Mouse (Mus musculus): ENCODE data around the gene Aspn.

Gene Aspn

DNA sequence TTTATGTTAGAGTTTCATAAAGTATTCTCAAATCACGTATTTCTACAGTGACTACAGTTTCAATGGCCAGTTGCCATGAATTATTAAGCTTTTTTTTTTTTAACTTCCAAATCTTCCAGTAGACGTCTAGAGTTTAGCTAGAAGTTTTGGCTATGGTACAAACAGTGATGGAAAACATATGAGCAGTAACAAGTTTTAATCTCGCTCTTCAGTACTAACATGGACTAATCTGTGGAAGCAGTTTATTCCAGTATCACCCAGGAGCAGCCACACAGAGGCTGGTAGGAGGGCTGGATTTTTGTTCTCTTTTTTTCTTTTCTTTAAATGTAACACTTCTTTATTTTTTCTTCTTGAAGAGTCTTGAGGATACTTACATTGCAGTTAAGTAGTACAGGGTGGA is at the start of gene Aspn:
Gene Aspn (plus strand): TSS at position 165 of the 400 bp plus-strand sequence.
- DNase-seq (ENCODE audit: low read depth, low spot score) = no peak

- no peak for DNase-seq (ENCODE audit: low read depth, low spot score)
Measured at GRCm38 (mm10) chr13:49504510-49504909, 39.7 kb upstream of the Aspn start, which contains the start of gene Ecm2. TSS of gene Ecm2 (plus strand) at chr13:49504810.

DNA sequence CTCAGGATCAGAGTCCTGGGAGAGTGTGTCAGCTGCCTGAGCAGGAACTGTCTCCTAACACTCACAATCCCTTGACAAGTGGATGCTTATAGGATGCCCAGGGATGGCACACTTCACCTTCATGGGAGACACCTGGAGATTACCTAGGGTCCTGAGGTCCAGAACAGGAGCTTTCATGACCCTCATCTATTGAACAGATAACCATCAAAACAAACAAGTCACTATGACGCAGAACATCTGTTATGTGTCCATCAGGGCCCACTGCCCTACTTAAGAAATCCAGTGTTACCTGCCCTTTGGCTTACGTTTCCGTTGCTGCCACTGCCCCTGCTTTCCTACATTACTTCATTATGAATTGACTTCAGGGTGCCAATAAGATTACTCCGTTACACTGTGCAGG is 38.5 kb upstream of the Aspn start:
- no peak for DNase-seq (ENCODE audit: low read depth, low spot score)

GRCm38 (mm10) chr13:49507176-49507575 is 37.1 kb upstream of the Aspn start:
- peak; percentile 40 for DNase-seq (ENCODE audit: low read depth, low spot score)

DNA sequence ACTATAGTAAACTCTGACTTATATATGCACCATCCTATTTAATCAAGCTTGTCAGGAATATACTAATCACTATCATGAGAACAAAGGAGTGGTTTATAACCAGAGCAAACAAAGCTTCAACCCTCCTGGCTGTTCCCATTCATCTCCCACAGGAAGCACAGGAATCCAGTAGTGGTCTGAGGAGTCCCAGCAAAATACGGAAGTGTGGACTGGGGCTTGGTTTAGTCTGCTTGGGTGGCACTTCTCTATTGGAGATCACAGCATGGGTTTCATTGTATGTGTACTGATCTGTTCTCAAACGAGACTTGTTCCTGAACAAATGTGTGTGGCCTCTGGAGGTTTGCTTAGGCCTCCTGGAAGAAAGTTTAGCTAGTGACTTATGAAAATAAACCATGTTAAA is 25.5 kb upstream of the Aspn start:
- DNase-seq (ENCODE audit: low read depth, low spot score) = no peak

GRCm38 (mm10) chr13:49526235-49526634 is 18.0 kb upstream of the Aspn start:
- no peak for DNase-seq (ENCODE audit: low read depth, low spot score)

- DNase-seq (ENCODE audit: low read depth, low spot score) = no peak
Measured at GRCm38 (mm10) chr13:49530636-49531035, 13.6 kb upstream of the Aspn start.

DNA sequence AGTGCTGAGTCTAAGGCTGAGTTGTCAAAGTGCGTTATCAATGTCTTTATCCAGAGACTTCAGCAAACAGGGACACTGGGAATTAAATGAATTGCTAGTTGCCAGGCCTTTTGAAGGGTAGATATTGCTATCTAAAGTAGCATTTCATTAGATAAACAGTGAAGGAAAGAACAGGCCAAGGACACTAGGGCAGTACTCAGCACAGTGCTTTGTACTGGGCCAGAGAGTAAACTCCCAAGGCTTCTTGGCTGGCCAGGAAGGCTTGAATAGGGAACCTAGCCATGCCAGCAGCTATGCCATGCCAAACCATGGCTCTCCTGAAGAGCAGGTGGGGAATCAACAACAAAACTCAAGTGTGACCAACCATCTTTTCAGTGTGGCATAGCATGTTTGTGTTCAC is 7.3 kb upstream of the Aspn start:
- DNase-seq (ENCODE audit: low read depth, low spot score) = no peak

GRCm38 (mm10) chr13:49538693-49539092 is 5.5 kb upstream of the Aspn start:
- no peak for DNase-seq (ENCODE audit: low read depth, low spot score)

DNA sequence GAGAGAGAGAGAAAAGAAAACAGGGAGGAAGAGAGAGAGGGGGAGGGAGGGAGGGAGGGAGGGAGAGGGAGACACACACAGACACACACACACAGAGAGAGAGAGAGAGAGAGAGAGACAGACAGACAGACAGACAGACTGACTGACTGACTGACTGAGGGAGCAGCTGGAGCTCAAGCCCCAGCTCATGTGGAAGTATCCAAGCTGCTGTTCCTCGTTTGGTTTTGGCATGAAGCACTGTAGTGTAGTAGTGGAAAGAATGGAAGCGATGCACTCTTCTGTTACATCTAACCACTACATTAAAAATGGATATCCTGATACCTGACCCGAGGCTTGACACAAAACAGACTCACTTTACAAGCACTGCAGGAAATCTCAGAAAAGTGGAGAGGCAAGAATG is 1.4 kb downstream of the Aspn start:
- no peak for DNase-seq (ENCODE audit: low read depth, low spot score)

GRCm38 (mm10) chr13:49546517-49546916 is 2.3 kb downstream of the Aspn start:
- no peak for DNase-seq (ENCODE audit: low read depth, low spot score)

- DNase-seq (ENCODE audit: low read depth, low spot score) = no peak
Measured at GRCm38 (mm10) chr13:49547563-49548150, 3.4 kb downstream of the Aspn start.

DNA sequence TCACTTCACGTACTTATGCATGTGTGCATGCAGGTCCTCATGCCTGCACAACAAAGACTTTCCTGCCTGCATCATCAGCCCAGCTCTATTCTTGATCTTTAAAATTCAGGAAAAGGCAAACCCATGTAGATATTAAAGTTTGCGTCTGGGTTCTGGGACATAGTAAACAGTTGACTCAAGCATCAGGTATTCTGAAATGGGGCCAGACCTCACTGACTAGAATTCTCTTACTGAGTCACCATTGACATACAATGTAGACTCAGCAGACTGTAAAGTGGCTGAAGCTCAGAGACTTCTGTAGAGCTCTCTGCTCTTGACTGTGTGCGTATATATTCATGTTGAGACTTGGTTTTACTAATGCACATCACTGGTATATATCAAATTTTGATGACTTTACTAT is 5.4 kb downstream of the Aspn start:
- DNase-seq (ENCODE audit: low read depth, low spot score) = no peak

- no peak for DNase-seq (ENCODE audit: low read depth, low spot score)
Measured at GRCm38 (mm10) chr13:49554519-49554918, 10.3 kb downstream of the Aspn start.

DNA sequence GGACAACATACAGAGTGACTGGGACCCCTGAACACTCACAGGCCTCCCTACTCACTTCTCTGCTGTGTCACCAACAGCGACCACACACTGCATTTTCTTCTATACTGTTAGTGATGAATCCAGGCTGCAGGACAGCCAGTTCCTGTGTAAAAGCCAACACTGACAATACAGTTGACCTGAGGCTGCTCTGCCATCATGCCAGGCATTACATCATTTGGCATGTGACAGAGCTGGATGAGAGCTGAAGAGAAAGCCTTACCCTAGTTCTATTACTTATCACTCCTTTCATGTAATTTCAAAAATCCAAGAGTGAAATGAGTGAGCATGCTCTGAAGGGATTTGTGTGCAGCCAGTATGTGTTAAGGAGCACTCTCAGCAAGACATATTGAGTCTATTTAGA is 12.0 kb downstream of the Aspn start:
- peak; percentile 49 for DNase-seq (ENCODE audit: low read depth, low spot score)

GRCm38 (mm10) chr13:49556924-49557323 is 12.7 kb downstream of the Aspn start:
- DNase-seq (ENCODE audit: low read depth, low spot score) = no peak

GRCm38 (mm10) chr13:49559185-49559584 is 14.9 kb downstream of the Aspn start:
- peak; percentile 33 for DNase-seq (ENCODE audit: low read depth, low spot score)

- no peak for DNase-seq (ENCODE audit: low read depth, low spot score)
Measured at GRCm38 (mm10) chr13:49560886-49561285, 16.6 kb downstream of the Aspn start.

DNA sequence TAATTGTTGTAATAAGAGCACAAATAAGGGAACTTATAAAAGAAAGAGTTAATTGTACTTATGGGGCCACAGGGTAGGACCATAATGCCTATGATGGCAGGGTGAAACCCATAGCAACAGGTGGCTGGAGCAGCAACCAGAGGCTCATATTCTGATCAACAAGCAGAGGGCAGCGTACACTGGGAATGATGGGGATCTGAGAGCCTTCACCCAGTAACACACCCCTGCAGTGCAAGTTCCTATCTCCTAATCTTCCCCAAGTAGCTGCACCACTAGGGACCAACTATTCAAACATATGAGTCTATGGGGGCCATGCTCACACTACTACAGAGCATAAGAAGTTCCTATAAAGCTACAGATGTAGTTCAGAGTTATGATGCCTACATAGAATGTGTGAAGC is 20.1 kb downstream of the Aspn start:
- DNase-seq (ENCODE audit: low read depth, low spot score) = no peak

DNA sequence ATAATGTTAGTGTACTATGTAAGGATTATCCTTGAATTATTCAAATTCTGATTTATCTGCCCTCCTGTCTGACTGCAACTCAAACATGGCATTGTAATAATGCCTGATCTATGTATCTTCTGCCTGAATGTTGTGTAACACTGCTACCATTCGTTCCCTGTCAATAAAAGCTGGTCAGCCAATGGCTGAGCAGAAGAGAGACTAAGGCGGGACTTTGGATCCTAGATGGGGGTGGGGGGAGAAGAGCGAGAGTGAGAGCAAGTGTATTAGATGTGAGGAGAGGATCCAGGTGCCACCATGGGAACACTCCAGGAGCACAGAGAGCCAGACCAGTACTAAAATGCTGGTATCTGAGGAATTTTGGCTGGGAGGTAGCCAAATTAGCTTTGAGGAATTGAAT is 26.1 kb downstream of the Aspn start:
- DNase-seq (ENCODE audit: low read depth, low spot score) = no peak

DNA sequence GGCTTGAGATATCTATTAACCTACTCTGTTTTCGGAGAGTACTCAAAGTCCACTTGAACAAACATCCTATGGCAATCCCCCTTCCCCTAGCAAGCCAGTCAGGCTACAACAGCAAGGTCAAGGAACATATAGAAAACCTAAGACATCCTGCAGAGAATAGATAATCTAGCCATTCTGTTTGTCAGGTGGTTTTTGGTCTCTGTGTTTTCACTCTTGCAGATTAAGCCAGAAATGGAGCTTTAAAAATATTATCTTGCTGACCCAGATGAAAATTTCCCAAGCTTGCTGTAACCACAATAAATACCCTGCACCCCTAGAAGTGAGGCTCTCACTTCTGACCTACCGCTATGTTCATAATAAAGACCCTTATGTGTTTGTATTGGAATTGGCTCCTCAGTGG is 27.2 kb downstream of the Aspn start:
- no peak for DNase-seq (ENCODE audit: low read depth, low spot score)

- peak; percentile 3 for DNase-seq (ENCODE audit: low read depth, low spot score)
Measured at GRCm38 (mm10) chr13:49581541-49582530, 37.6 kb downstream of the Aspn start, which contains the start of gene Omd. TSS of gene Omd (plus strand) at chr13:49582462.

DNA sequence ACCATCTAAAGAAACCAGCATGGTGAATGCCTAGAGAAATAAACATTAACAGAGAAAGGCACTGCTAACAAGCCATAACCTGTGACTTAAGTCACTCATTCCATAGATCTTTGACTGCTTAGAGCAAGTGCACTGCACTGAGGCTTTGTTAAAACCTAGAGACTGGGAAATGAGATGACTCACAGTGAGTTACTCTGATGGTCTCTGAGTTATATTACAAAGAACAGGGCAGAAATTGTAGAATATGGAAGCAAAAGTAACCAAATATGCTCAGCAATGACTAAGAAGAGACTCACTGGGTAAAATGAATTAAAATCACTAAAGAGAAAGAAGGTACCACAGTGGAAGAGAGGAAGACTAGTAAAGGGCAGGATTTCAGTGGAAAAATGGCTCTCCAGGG is 39.6 kb downstream of the Aspn start:
- no peak for DNase-seq (ENCODE audit: low read depth, low spot score)
